Mouse (Mus musculus) hindbrain, embryonic 14.5 days (tissue): ENCODE measurements around the gene Adipor1. TPM values are rescaled to one million over a fixed set of nuclear protein-coding genes. Genes with fewer than 3 reads are reported as not detected.
A peak's percentile ranks its signal among the peaks of the same experiment; 100 is the strongest.

Experiments
- ATAC-seq: fragments of 200-750 bp; cut with Nextera tagmentation; 2 replicates; pipeline ENCODE4 v1.8.0; 2017; ENCODE audit warnings: moderate number of reproducible peaks, mild to moderate bottlenecking, moderate TSS enrichment, moderate library complexity; ENCODE audit not compliant: low FRiP score
- DNase-seq: peaks from one replicate; pipeline ENCODE4 v3.0.0-alpha.2; 2015; ENCODE audit warnings: low spot score
- H3K27ac ChIP-seq: fragments of 300-500 bp; sonication (generic); 2 replicates; pipeline ENCODE4 v1.5.1; 2014; ENCODE audit warnings: mild to moderate bottlenecking, moderate library complexity
- H3K27me3 ChIP-seq: fragments of 300-500 bp; sonication (generic); 2 replicates; pipeline ENCODE4 v1.6.1; 2014; ENCODE audit warnings: mild to moderate bottlenecking, low read length, mixed read lengths; ENCODE audit not compliant: control insufficient read depth, insufficient read depth
- H3K36me3 ChIP-seq: fragments of 300-500 bp; sonication (generic); replicated peaks from 2 replicates; pipeline ENCODE4 v1.6.1; 2014; ENCODE audit not compliant: control insufficient read depth, insufficient read depth
- H3K4me1 ChIP-seq: fragments of 300-500 bp; sonication (generic); replicated peaks from 2 replicates; pipeline ENCODE4 v1.6.1; 2014; ENCODE audit warnings: antibody characterized with exemption, low read length, mixed read lengths; ENCODE audit not compliant: control insufficient read depth, insufficient read depth
- H3K4me2 ChIP-seq: fragments of 300-500 bp; sonication (generic); replicated peaks from 2 replicates; pipeline ENCODE4 v1.6.1; 2014; ENCODE audit warnings: mild to moderate bottlenecking, moderate library complexity
- H3K4me3 ChIP-seq: fragments of 300-500 bp; sonication (generic); replicated peaks from 2 replicates; pipeline ENCODE4 v1.5.1; 2014; ENCODE audit warnings: mild to moderate bottlenecking, low read length
- H3K9ac ChIP-seq: fragments of 300-500 bp; sonication (generic); 2 replicates; pipeline ENCODE4 v1.6.1; 2014
- H3K9me3 ChIP-seq: fragments of 300-500 bp; sonication (generic); 2 replicates; pipeline ENCODE4 v1.6.1; 2016; ENCODE audit warnings: low read length; ENCODE audit not compliant: control insufficient read depth
- WGBS: fragments of 180-500 bp; shearing (Covaris S2); extraction: QIAGEN DNeasy Blood & Tissue Kit; methylation state at CpG from one replicate; pipeline ENCODE4 v1.1.7; 2014; 5-methylcytosine and 5-hydroxymethylcytosine counted together
- polyA plus RNA-seq: library from polyadenylated mRNA; unstranded; fragments of >200 nt; fragmentation: Nextera tagmentation; extraction: Ambion mirVana; gene quantifications from 2 replicates; pipeline ENCODE4 v1.2.1, GENCODE M21; 2014

Adipor1 gene
- polyA plus RNA-seq, 1 experiment from 2014 or later = 80.3 TPM

- Histone ChIP-seq H3K36me3 (peaks cover 6% of the 10 kb centered on the region; the same call in 1 of the 2 replicates), H3K9me3 (no peaks in the 10 kb centered on the region), H3K27me3 (no peaks in the 10 kb centered on the region), H3K4me1 (peaks cover 30% of the 10 kb centered on the region), H3K27ac (peak overlapping the region; percentile 93), H3K9ac (peak overlapping the region; percentile 46), H3K4me3 (peak overlapping the region; percentile 91), H3K4me2 (peak overlapping the region; percentile 62)
- 13% methylated on average over 11 of the region's 11 CpGs for WGBS
- ATAC-seq (peak; percentile 49), DNase-seq (no peak)
Measured at GRCm38 (mm10) chr1:134414501-134415167, 544 bp upstream of the Adipor1 start.

- H3K4me1 ChIP-seq = peaks cover 33% of the 10 kb centered on the region
Measured at GRCm38 (mm10) chr1:134418414-134418975, 3.3 kb downstream of the Adipor1 start.

GRCm38 (mm10) chr1:134419176-134419575 lies 4.0 kb downstream of the Adipor1 start:
- peaks cover 14% of the 10 kb centered on the region for H3K36me3 ChIP-seq
- no peak for ATAC-seq
- no peak overlapping the region for H3K9ac ChIP-seq
- no peak overlapping the region for H3K4me3 ChIP-seq
- WGBS = 70% methylated on average over 1 of the region's 1 CpGs
- no peaks in the 10 kb centered on the region for H3K27me3 ChIP-seq
- no peak overlapping the region for H3K4me2 ChIP-seq
- no peaks in the 10 kb centered on the region for H3K9me3 ChIP-seq
- 0 out of 2 replicates have a peak overlapping the region, but pooled peaks have one; percentile 43 for H3K27ac ChIP-seq
- peaks cover 32% of the 10 kb centered on the region for H3K4me1 ChIP-seq
- no peak for DNase-seq

More at GRCm38 (mm10) chr1:134418414-134418975, 3.3 kb downstream of the Adipor1 start:
- no peak overlapping the region for H3K9ac ChIP-seq
- ATAC-seq = no peak
- peaks cover 7% of the 10 kb centered on the region for H3K36me3 ChIP-seq
- 85% methylated on average over 2 of the region's 2 CpGs for WGBS
- H3K4me2 ChIP-seq = no peak overlapping the region
- no peak overlapping the region for H3K4me3 ChIP-seq
- no peak for DNase-seq
- H3K27ac ChIP-seq = no peak overlapping the region
- H3K27me3 ChIP-seq = no peaks in the 10 kb centered on the region
- H3K9me3 ChIP-seq = no peaks in the 10 kb centered on the region

- WGBS = 63% methylated on average over 5 of the region's 5 CpGs
- peaks cover 21% of the 10 kb centered on the region for H3K36me3 ChIP-seq
- H3K4me2 ChIP-seq = no peak overlapping the region
- ATAC-seq (no peak), DNase-seq (no peak)
- H3K27me3 ChIP-seq = no peaks in the 10 kb centered on the region
- peaks cover 26% of the 10 kb centered on the region for H3K4me1 ChIP-seq
- H3K4me3 ChIP-seq = no peak overlapping the region
- no peaks in the 10 kb centered on the region for H3K9me3 ChIP-seq
- H3K27ac ChIP-seq = peak overlapping the region; percentile 43; the same call in 1 of the 2 replicates
- H3K9ac ChIP-seq = no peak overlapping the region
Measured at GRCm38 (mm10) chr1:134419751-134420458, 4.7 kb downstream of the Adipor1 start.

- no peaks in the 10 kb centered on the region for H3K27me3 ChIP-seq
- no peak overlapping the region for H3K4me2 ChIP-seq
- H3K4me3 ChIP-seq = no peak overlapping the region
- 79% methylated on average over 10 of the region's 10 CpGs for WGBS
- H3K27ac ChIP-seq = no peak overlapping the region
- DNase-seq (no peak), ATAC-seq (no peak)
- H3K9me3 ChIP-seq = no peaks in the 10 kb centered on the region
- H3K9ac ChIP-seq = no peak overlapping the region
- H3K4me1 ChIP-seq = peaks cover 10% of the 10 kb centered on the region; the same call in 1 of the 2 replicates
- H3K36me3 ChIP-seq = peaks cover 61% of the 10 kb centered on the region
Measured at GRCm38 (mm10) chr1:134423911-134424310, 8.7 kb downstream of the Adipor1 start.

- Histone ChIP-seq H3K27ac (no peak overlapping the region), H3K9me3 (no peaks in the 10 kb centered on the region), H3K9ac (no peak overlapping the region), H3K27me3 (no peaks in the 10 kb centered on the region), H3K4me3 (no peak overlapping the region), H3K36me3 (peaks cover 84% of the 10 kb centered on the region), H3K4me1 (no peaks in the 10 kb centered on the region), H3K4me2 (no peak overlapping the region)
- WGBS = 88% methylated on average over 5 of the region's 5 CpGs
- ATAC-seq = no peak
- DNase-seq = no peak
Measured at GRCm38 (mm10) chr1:134426289-134426688, 11.1 kb downstream of the Adipor1 start.

- no peaks in the 10 kb centered on the region for H3K27me3 ChIP-seq
- peaks cover 58% of the 10 kb centered on the region for H3K36me3 ChIP-seq
Measured at GRCm38 (mm10) chr1:134433002-134433401, 17.8 kb downstream of the Adipor1 start.

GRCm38 (mm10) chr1:134433473-134433872 lies 18.3 kb downstream of the Adipor1 start:
- no peak overlapping the region for H3K4me3 ChIP-seq
- no peaks in the 10 kb centered on the region for H3K4me1 ChIP-seq
- no peak overlapping the region for H3K4me2 ChIP-seq
- no peak overlapping the region for H3K27ac ChIP-seq
- no peaks in the 10 kb centered on the region for H3K9me3 ChIP-seq
- H3K36me3 ChIP-seq = peaks cover 53% of the 10 kb centered on the region
- H3K9ac ChIP-seq = no peak overlapping the region
- no peaks in the 10 kb centered on the region for H3K27me3 ChIP-seq
- ATAC-seq (no peak), DNase-seq (no peak)
- whole genome bisulfite sequencing = 90% methylated on average over 4 of the region's 4 CpGs

More at GRCm38 (mm10) chr1:134433002-134433401, 17.8 kb downstream of the Adipor1 start:
- WGBS = 89% methylated on average over 10 of the region's 10 CpGs
- Histone ChIP-seq H3K27ac (no peak overlapping the region), H3K4me2 (no peak overlapping the region), H3K9me3 (no peaks in the 10 kb centered on the region), H3K4me3 (no peak overlapping the region), H3K9ac (no peak overlapping the region), H3K4me1 (no peaks in the 10 kb centered on the region)
- DNase-seq = no peak
- no peak for ATAC-seq

GRCm38 (mm10) chr1:134435414-134435813 lies 20.2 kb downstream of the Adipor1 start:
- ATAC-seq (no peak), DNase-seq (no peak)
- H3K4me3 ChIP-seq = no peak overlapping the region
- H3K27me3 ChIP-seq = no peaks in the 10 kb centered on the region
- H3K4me2 ChIP-seq = no peak overlapping the region
- H3K27ac ChIP-seq = no peak overlapping the region
- no peaks in the 10 kb centered on the region for H3K9me3 ChIP-seq
- H3K4me1 ChIP-seq = no peaks in the 10 kb centered on the region
- H3K9ac ChIP-seq = no peak overlapping the region
- 21% methylated on average over 4 of the region's 4 CpGs for WGBS
- H3K36me3 ChIP-seq = peaks cover 35% of the 10 kb centered on the region
